Mouse (Mus musculus): ENCODE measurements around the gene Ubap2l. TPM values are rescaled to one million over a fixed set of nuclear protein-coding genes. Genes with fewer than 3 reads are reported as not detected.
A peak's percentile ranks its signal among the peaks of the same experiment; 100 is the strongest.

The Ubap2l gene
- polyA plus RNA-seq, 1 experiment from 2014 or later: 214 TPM

DNA sequence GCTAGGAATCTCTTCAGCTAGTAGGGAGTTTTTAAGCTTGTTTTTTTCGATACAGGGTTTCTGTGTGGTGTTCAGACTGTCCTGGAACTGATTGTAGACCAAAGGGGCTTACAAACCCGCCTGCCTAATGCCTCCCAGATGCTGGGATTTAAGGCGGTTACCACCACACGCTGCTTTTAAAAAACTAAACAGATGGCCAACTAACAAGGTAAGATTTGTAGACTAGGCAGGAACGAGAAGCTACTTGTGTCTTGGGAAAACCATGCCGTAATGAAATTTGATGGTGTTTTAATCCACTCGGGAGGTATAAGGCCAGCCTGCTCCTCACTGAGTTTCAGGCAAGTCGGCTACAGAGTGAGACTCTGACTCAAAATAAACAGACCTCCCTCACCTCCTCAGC lies 53.3 kb downstream of the Ubap2l start:
- DNase-seq (ENCODE audit: low spot score): peak; percentile 67
- Histone ChIP-seq H3K9me3 (ENCODE audit: control insufficient read depth, low read length) (no peaks in the 10 kb centered on the region), H3K4me2 (ENCODE audit: low read length) (peak overlapping the region; percentile 92), H3K9ac (ENCODE audit: low read length) (peak overlapping the region; percentile 83), H3K27me3 (replicated peaks; ENCODE audit: control insufficient read depth, insufficient read depth, low read length) (no peaks in the 10 kb centered on the region), H3K36me3 (ENCODE audit: control insufficient read depth, insufficient read depth, low read length) (peaks cover 67% of the 10 kb centered on the region), H3K4me1 (replicated peaks; ENCODE audit: control insufficient read depth, insufficient read depth, low read length) (peaks cover 8% of the 10 kb centered on the region), H3K27ac (ENCODE audit: low read depth) (peak overlapping the region; percentile 87), H3K4me3 (ENCODE audit: low read depth, low read length) (peak overlapping the region; percentile 56)
- ATAC-seq (replicated peaks; ENCODE audit: low FRiP score, low TSS enrichment, low read depth): no peak
- 16% methylated on average over 8 of the region's 8 CpGs for WGBS

GRCm38 (mm10) chr3:89998612-89999054 lies 53.8 kb downstream of the Ubap2l start, which contains the start of gene Hax1:
TSS of gene Hax1 (minus strand) at chr3:89998780.
- Histone ChIP-seq H3K4me1 (replicated peaks; ENCODE audit: control insufficient read depth, insufficient read depth, low read length) (peaks cover 8% of the 10 kb centered on the region), H3K4me3 (ENCODE audit: low read depth, low read length) (peak within 1 kb of the TSS; percentile 56), H3K27ac (ENCODE audit: low read depth) (peak within 1 kb of the TSS; percentile 87), H3K9ac (ENCODE audit: low read length) (peak within 1 kb of the TSS; percentile 83), H3K4me2 (ENCODE audit: low read length) (peak within 1 kb of the TSS; percentile 92), H3K36me3 (ENCODE audit: control insufficient read depth, insufficient read depth, low read length) (peaks cover 63% of the 10 kb centered on the region), H3K9me3 (ENCODE audit: control insufficient read depth, low read length) (no peaks in the 10 kb centered on the region), H3K27me3 (replicated peaks; ENCODE audit: control insufficient read depth, insufficient read depth, low read length) (no peaks in the 10 kb centered on the region)
- peak; percentile 88 for ATAC-seq (replicated peaks; ENCODE audit: low FRiP score, low TSS enrichment, low read depth)
- DNase-seq (ENCODE audit: low spot score): peak; percentile 95
- under 1% methylated on average over 26 of the region's 26 CpGs for WGBS

DNA sequence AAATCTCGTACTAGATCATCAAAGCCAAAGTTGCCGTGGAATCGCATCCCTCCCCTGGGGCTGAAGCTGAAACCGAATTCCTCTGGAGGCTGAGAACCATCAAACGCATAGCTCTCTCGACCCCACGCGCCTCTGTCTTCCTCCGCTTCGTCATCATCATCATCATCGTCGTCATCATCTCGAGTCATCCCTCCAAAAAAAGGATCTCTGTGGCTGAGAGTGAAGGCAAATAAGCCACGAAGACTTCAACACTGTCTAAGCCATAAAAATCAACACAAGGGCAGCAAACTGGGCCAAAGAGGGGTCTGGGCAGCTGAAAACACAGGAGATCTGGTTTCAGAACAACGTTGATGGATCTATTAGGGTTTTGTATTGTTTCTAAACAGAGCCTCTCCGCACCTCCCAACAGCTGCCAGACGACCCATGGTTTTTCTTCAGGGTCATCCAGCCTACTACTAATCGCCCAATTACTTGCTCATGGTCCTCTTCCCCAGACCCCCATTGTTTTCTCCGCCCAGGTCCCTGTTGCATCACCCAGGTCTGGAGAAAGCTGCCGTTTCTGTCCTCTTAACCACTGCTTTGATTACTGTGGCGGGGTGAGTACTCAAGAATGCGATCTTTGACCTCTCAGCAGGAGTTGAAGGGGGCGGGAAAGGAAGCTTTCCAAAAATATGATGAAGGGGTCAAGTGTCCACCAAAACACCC lies 54.5 kb downstream of the Ubap2l start:
- Histone ChIP-seq H3K9ac (ENCODE audit: low read length) (peak overlapping the region; percentile 83), H3K4me1 (replicated peaks; ENCODE audit: control insufficient read depth, insufficient read depth, low read length) (peaks cover 8% of the 10 kb centered on the region), H3K36me3 (ENCODE audit: control insufficient read depth, insufficient read depth, low read length) (peaks cover 58% of the 10 kb centered on the region), H3K9me3 (ENCODE audit: control insufficient read depth, low read length) (no peaks in the 10 kb centered on the region), H3K4me2 (ENCODE audit: low read length) (peak overlapping the region; percentile 92), H3K27ac (ENCODE audit: low read depth) (peak overlapping the region; percentile 87), H3K27me3 (replicated peaks; ENCODE audit: control insufficient read depth, insufficient read depth, low read length) (no peaks in the 10 kb centered on the region), H3K4me3 (ENCODE audit: low read depth, low read length) (peak overlapping the region; percentile 56)
- WGBS: 7% methylated on average over 21 of the region's 23 CpGs
- DNase-seq (ENCODE audit: low spot score): no peak
- peak; percentile 48 for ATAC-seq (replicated peaks; ENCODE audit: low FRiP score, low TSS enrichment, low read depth)

- Histone ChIP-seq H3K36me3 (ENCODE audit: control insufficient read depth, insufficient read depth, low read length) (peaks cover 28% of the 10 kb centered on the region), H3K4me3 (ENCODE audit: low read depth, low read length) (no peak overlapping the region), H3K9me3 (ENCODE audit: control insufficient read depth, low read length) (no peaks in the 10 kb centered on the region), H3K4me1 (replicated peaks; ENCODE audit: control insufficient read depth, insufficient read depth, low read length) (peaks cover 8% of the 10 kb centered on the region), H3K27me3 (replicated peaks; ENCODE audit: control insufficient read depth, insufficient read depth, low read length) (no peaks in the 10 kb centered on the region), H3K9ac (ENCODE audit: low read length) (no peak overlapping the region), H3K4me2 (ENCODE audit: low read length) (no peak overlapping the region), H3K27ac (ENCODE audit: low read depth) (no peak overlapping the region)
- no peak for DNase-seq (ENCODE audit: low spot score)
- 92% methylated on average over 5 of the region's 5 CpGs for WGBS
- ATAC-seq (replicated peaks; ENCODE audit: low FRiP score, low TSS enrichment, low read depth): no peak
These were observed 57.5 kb downstream of the Ubap2l start for GRCm38 (mm10) chr3:89994807-89995515.

GRCm38 (mm10) chr3:89987822-89988221 lies 64.6 kb downstream of the Ubap2l start:
- ATAC-seq (replicated peaks; ENCODE audit: low FRiP score, low TSS enrichment, low read depth) (no peak), DNase-seq (ENCODE audit: low spot score) (no peak)
- Histone ChIP-seq H3K27ac (ENCODE audit: low read depth) (no peak overlapping the region), H3K27me3 (replicated peaks; ENCODE audit: control insufficient read depth, insufficient read depth, low read length) (no peaks in the 10 kb centered on the region), H3K9ac (ENCODE audit: low read length) (no peak overlapping the region), H3K9me3 (ENCODE audit: control insufficient read depth, low read length) (no peaks in the 10 kb centered on the region), H3K4me3 (ENCODE audit: low read depth, low read length) (no peak overlapping the region), H3K36me3 (ENCODE audit: control insufficient read depth, insufficient read depth, low read length) (no peaks in the 10 kb centered on the region), H3K4me2 (ENCODE audit: low read length) (no peak overlapping the region), H3K4me1 (replicated peaks; ENCODE audit: control insufficient read depth, insufficient read depth, low read length) (no peaks in the 10 kb centered on the region)
- WGBS: 87% methylated on average over 4 of the region's 4 CpGs

DNA sequence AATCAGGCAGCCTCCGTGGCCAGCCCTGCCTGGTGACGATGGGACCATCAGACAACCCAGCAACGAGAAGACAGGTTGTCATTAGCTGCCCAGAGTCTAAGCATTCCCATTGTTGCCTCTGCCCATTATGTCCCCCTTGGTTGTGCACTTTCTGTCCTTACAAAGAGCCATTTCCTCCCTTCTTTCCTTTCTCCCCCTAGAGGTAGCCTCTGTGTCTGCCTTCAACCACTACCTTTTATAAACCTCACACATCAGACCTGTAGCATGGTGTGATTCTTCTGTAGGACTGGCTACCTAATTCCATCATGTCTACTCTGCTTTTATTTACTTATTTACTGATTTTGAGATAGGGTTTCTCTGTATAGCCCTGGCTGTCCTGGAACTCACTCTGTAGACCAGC lies 65.2 kb downstream of the Ubap2l start:
- Histone ChIP-seq H3K4me1 (replicated peaks; ENCODE audit: control insufficient read depth, insufficient read depth, low read length) (no peaks in the 10 kb centered on the region), H3K27me3 (replicated peaks; ENCODE audit: control insufficient read depth, insufficient read depth, low read length) (no peaks in the 10 kb centered on the region), H3K4me2 (ENCODE audit: low read length) (no peak overlapping the region), H3K36me3 (ENCODE audit: control insufficient read depth, insufficient read depth, low read length) (no peaks in the 10 kb centered on the region), H3K27ac (ENCODE audit: low read depth) (no peak overlapping the region), H3K4me3 (ENCODE audit: low read depth, low read length) (no peak overlapping the region), H3K9ac (ENCODE audit: low read length) (no peak overlapping the region), H3K9me3 (ENCODE audit: control insufficient read depth, low read length) (no peaks in the 10 kb centered on the region)
- no peak for ATAC-seq (replicated peaks; ENCODE audit: low FRiP score, low TSS enrichment, low read depth)
- DNase-seq (ENCODE audit: low spot score): no peak
- 66% methylated on average over 3 of the region's 3 CpGs for whole genome bisulfite sequencing

DNA sequence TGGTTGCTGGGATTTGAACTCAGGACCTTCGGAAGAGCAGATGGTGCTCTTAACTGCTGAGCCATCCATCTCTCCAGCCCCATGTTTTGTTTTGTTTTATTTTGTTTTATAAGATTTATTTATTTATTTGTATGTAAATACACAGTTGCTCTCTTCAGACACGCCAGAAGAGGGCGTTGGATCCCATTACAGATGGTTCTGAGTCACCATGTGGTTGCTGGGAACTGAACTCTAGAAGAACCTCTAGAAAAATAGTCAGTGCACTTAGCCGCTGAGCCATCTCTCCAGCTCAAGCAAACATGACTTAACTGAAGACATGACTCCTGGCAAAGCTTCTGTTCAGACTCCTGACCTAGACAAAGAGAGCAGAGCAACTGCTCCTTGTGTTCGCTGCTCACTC lies 70.0 kb downstream of the Ubap2l start:
- no peak overlapping the region for H3K9ac ChIP-seq (ENCODE audit: low read length)

DNA sequence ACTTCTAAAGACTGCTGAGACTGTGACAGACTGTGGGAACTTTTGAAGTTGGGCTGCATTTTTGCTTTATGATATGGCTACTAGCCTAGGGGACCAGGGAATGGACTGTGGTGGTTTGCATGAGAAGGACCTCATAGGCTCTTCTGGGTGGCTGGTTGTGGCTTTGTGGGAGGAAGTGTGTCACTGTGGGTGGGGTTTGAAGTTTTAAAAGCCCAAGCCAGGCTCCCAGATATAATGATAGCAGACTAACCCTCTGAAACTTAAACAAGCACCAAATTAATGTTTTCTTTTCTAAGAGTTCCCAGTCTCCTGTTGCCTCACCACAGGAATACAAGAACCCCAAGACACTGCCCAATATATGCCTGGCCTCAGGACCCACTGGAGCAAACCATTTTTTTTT lies 75.6 kb downstream of the Ubap2l start:
- Histone ChIP-seq H3K36me3 (ENCODE audit: control insufficient read depth, insufficient read depth, low read length) (no peaks in the 10 kb centered on the region), H3K9ac (ENCODE audit: low read length) (no peak overlapping the region), H3K27ac (ENCODE audit: low read depth) (no peak overlapping the region), H3K4me2 (ENCODE audit: low read length) (no peak overlapping the region), H3K9me3 (ENCODE audit: control insufficient read depth, low read length) (no peaks in the 10 kb centered on the region), H3K4me3 (ENCODE audit: low read depth, low read length) (no peak overlapping the region), H3K27me3 (replicated peaks; ENCODE audit: control insufficient read depth, insufficient read depth, low read length) (no peaks in the 10 kb centered on the region), H3K4me1 (replicated peaks; ENCODE audit: control insufficient read depth, insufficient read depth, low read length) (no peaks in the 10 kb centered on the region)
- no peak for ATAC-seq (replicated peaks; ENCODE audit: low FRiP score, low TSS enrichment, low read depth)
- DNase-seq (ENCODE audit: low spot score): no peak

More for the DNA sequence above, 70.0 kb downstream of the Ubap2l start:
- Histone ChIP-seq H3K27me3 (replicated peaks; ENCODE audit: control insufficient read depth, insufficient read depth, low read length) (no peaks in the 10 kb centered on the region), H3K4me1 (replicated peaks; ENCODE audit: control insufficient read depth, insufficient read depth, low read length) (no peaks in the 10 kb centered on the region), H3K4me3 (ENCODE audit: low read depth, low read length) (no peak overlapping the region), H3K9me3 (ENCODE audit: control insufficient read depth, low read length) (no peaks in the 10 kb centered on the region), H3K4me2 (ENCODE audit: low read length) (no peak overlapping the region), H3K27ac (ENCODE audit: low read depth) (no peak overlapping the region), H3K36me3 (ENCODE audit: control insufficient read depth, insufficient read depth, low read length) (no peaks in the 10 kb centered on the region)
- ATAC-seq (replicated peaks; ENCODE audit: low FRiP score, low TSS enrichment, low read depth) (no peak), DNase-seq (ENCODE audit: low spot score) (no peak)
- 75% methylated on average over 5 of the region's 5 CpGs for WGBS
